Mouse (Mus musculus): ENCODE results near the gene Gabarapl2.

DNA sequence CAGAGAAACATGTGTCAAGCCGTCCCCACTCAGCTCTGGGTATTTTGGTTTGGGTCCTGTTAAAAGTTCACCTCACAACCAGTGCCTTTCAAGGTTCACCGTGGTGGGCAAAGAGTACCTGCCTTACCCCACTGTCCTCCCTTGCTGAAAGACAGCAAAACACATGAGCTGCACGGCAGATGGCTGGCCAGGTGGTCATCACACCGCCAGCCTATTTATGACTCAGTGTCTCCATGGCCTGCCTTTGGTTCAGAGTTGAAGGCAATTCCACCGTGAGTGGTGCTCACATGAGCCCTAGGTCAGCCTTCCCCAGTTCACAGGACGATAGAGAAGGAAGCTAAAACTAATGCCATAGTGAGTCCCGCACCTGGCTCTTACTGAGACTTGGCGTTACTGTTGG is 7.5 kb downstream of the Gabarapl2 start:
- no peak for TF ChIP-seq MAFK (IDR thresholded peaks at IDR 0.05; ENCODE audit: insufficient read depth, low read depth, low read length)
- no peak for TF ChIP-seq HCFC1 (IDR thresholded peaks at IDR 0.05; ENCODE audit: borderline replicate concordance, insufficient read depth, low read length)
- no peak for TF ChIP-seq ZNF384 (IDR thresholded peaks at IDR 0.05; ENCODE audit: low read depth, low read length)
- TF ChIP-seq ZC3H11A (IDR thresholded peaks at IDR 0.05; ENCODE audit: borderline replicate concordance, low read depth, low read length): no peak

Data from ES-E14 (cell line).